ENCODE assay signal across 15 mouse cellular contexts in the genomic region with DNA sequence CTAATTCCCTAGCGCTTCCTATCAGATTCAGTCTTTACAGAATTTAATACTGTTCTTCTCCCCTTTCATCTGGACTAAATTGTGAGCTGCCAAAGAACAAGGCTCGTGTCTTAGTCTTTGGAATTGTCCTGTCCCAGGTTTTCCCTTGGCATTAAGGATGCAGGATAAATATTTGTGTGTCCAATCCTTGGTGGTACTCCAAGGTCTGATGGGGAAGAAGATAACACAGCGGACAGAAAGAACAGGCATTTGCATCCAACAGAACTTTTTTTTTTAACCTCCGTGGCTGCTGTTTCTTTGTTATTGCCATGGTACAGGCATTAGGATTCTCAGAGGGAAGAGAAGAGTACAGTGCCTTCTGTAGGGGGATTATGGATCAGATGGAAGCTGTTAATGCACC.
"Had no signal": no experiment of that assay in that cellular context is flagged by ENCODE, and none has a peak within 500 bp of the region (broad histone marks: within the 10 kb centered on the region; RNA-seq: fewer than 3 reads in every experiment).

No protein-coding gene starts in this region.

- DNase-seq: right cerebral cortex, postnatal 14 days; thymus, adult 2 months; thymus, postnatal 14 days; thymus, postnatal 36 days had no signal

- H3K36me3 ChIP-seq: liver, embryonic 12.5 days; lung, embryonic 15.5 days; midbrain, embryonic 13.5 days; midbrain, embryonic 15.5 days; neural tube, embryonic 12.5 days; stomach, embryonic 15.5 days had no signal

- H3K4me1 ChIP-seq: midbrain, embryonic 13.5 days; midbrain, embryonic 15.5 days had no signal

- H3K27ac ChIP-seq: liver, embryonic 12.5 days; liver, embryonic 14.5 days; lung, embryonic 15.5 days; macrophage; midbrain, embryonic 13.5 days; midbrain, embryonic 15.5 days; neural tube, embryonic 12.5 days; stomach, embryonic 15.5 days; stomach, postnatal 0 days had no signal

- ATAC-seq: liver, embryonic 12.5 days; midbrain, embryonic 13.5 days; midbrain, embryonic 15.5 days had no signal

- H3K4me3 ChIP-seq: liver, embryonic 12.5 days; lung, embryonic 15.5 days; megakaryocyte, embryonic 14.5 days; midbrain, embryonic 13.5 days; midbrain, embryonic 15.5 days; neural tube, embryonic 12.5 days; stomach, embryonic 15.5 days had no signal

- H3K4me2 ChIP-seq: liver, embryonic 12.5 days; lung, embryonic 15.5 days; midbrain, embryonic 11.5 days; midbrain, embryonic 13.5 days; midbrain, embryonic 15.5 days; neural tube, embryonic 12.5 days; stomach, embryonic 15.5 days had no signal

- H3K27me3 ChIP-seq: lung, embryonic 15.5 days; midbrain, embryonic 15.5 days; neural tube, embryonic 12.5 days; stomach, embryonic 15.5 days had no signal

- H3K9ac ChIP-seq: liver, embryonic 12.5 days; liver, embryonic 14.5 days; lung, embryonic 15.5 days; midbrain, embryonic 13.5 days; midbrain, embryonic 15.5 days; neural tube, embryonic 12.5 days; stomach, embryonic 15.5 days had no signal

- H3K9me3 ChIP-seq: liver, embryonic 12.5 days; lung, embryonic 15.5 days; megakaryocyte, embryonic 14.5 days; midbrain, embryonic 13.5 days; midbrain, embryonic 15.5 days; neural tube, embryonic 12.5 days; stomach, embryonic 15.5 days had no signal
